Comparison of ENCODE assay signal across 9 mouse cellular contexts in the genomic region with DNA sequence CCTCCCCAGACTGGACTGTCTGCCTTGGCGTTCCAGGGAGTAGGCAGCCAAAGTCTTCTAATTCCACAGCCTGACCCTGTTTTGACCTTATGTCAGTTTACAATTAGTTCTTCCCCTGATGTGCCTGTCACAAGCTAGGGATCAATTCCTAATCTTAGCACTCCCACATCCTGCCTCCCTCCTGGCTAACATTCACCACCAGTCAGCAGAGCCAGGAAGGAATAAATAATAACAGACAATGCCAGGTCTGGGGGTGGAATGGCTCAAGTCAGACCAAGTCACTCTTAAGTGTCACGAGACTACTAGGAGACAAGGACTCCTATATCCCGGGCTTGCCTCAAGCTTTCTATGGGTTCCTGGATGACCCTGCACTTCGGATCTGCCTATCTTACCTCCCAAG. TPM values are rescaled to one million over a fixed set of nuclear protein-coding genes. Genes with fewer than 3 reads are reported as not detected.
A peak's percentile ranks its signal among the peaks of the same experiment; 100 is the strongest.
DNase-seq lines count a peak whose midpoint lies in the region; ATAC-seq and TF ChIP-seq lines count a peak whose summit lies in the region.
"Had no signal": no experiment of that assay in that cellular context is flagged by ENCODE, and none has a peak within 500 bp of the region (broad histone marks: within the 10 kb centered on the region; RNA-seq: fewer than 3 reads in every experiment).

No protein-coding gene starts in this region.

- peak overlapping the region; percentile 96 for H3K4me2 ChIP-seq in heart, embryonic 11.5 days
- peak overlapping the region; percentile 66; the same call in 1 of the 2 replicates for H3K4me2 ChIP-seq in forebrain, embryonic 15.5 days (replicated peaks)
- peak overlapping the region; percentile 85 for H3K4me2 ChIP-seq in limb, embryonic 12.5 days
- no peak overlapping the region for H3K4me2 ChIP-seq in myocyte (ENCODE audit: low read depth)

- no peak for TF ChIP-seq POLR2A in myocyte (IDR thresholded peaks at IDR 0.05; ENCODE audit: insufficient read length, low read depth)

- H3K27me3 ChIP-seq in heart, embryonic 11.5 days (ENCODE audit: control insufficient read depth, insufficient read depth, low read length) = no peaks in the 10 kb centered on the region
- no peaks in the 10 kb centered on the region for H3K27me3 ChIP-seq in forebrain, embryonic 15.5 days
- H3K27me3 ChIP-seq in limb, embryonic 12.5 days = no peaks in the 10 kb centered on the region
- H3K27me3 ChIP-seq in myocyte (ENCODE audit: control insufficient read depth, insufficient read depth, insufficient read length) = no peaks in the 10 kb centered on the region

- H3K79me2 ChIP-seq in myocyte (ENCODE audit: control insufficient read depth, insufficient read depth) = peaks cover 4% of the 10 kb centered on the region

- no peak for DNase-seq in heart, postnatal 25 days (ENCODE audit: low spot score)
- DNase-seq in frontal cortex, postnatal 36 days (ENCODE audit: low spot score in 2 of 2) = no peak
- no peak for DNase-seq in layer of hippocampus, postnatal 14 days (ENCODE audit: low spot score in 2 of 2)

- no peak overlapping the region for H3K27ac ChIP-seq in heart, embryonic 11.5 days (ENCODE audit: low read depth, low read length)
- no peak overlapping the region for H3K27ac ChIP-seq in forebrain, embryonic 15.5 days (replicated peaks)
- no peak overlapping the region for H3K27ac ChIP-seq in limb, embryonic 12.5 days

- H3ac ChIP-seq in myocyte (ENCODE audit: control insufficient read depth, insufficient read length) = no peak overlapping the region

- H3K9me3 ChIP-seq in heart, embryonic 11.5 days (replicated peaks; ENCODE audit: control insufficient read depth, low read length) = no peaks in the 10 kb centered on the region
- H3K9me3 ChIP-seq in forebrain, embryonic 15.5 days = no peaks in the 10 kb centered on the region
- no peaks in the 10 kb centered on the region for H3K9me3 ChIP-seq in limb, embryonic 12.5 days
- H3K9me3 ChIP-seq: G1E had no signal

- no peaks in the 10 kb centered on the region for H3K36me3 ChIP-seq in heart, embryonic 11.5 days (ENCODE audit: control insufficient read depth, insufficient read depth, low read length)
- H3K36me3 ChIP-seq in forebrain, embryonic 15.5 days = no peaks in the 10 kb centered on the region
- H3K36me3 ChIP-seq in limb, embryonic 12.5 days = no peaks in the 10 kb centered on the region
- H3K36me3 ChIP-seq in myocyte (ENCODE audit: control insufficient read depth, insufficient read depth) = no peaks in the 10 kb centered on the region

- no peak for ATAC-seq in heart, embryonic 11.5 days (replicated peaks; ENCODE audit: insufficient number of reproducible peaks, low FRiP score, low TSS enrichment)
- ATAC-seq in forebrain, embryonic 15.5 days (replicated peaks) = no peak
- no peak for ATAC-seq in limb, embryonic 12.5 days (ENCODE audit: insufficient number of reproducible peaks, insufficient read depth, low FRiP score, low TSS enrichment, low read depth)
- ATAC-seq in megakaryocyte progenitor cell, adult 5-6 weeks (replicated peaks; ENCODE audit: poor library complexity) = no peak

- peak overlapping the region; percentile 80; the same call in 1 of the 2 replicates for H3K4me3 ChIP-seq in heart, embryonic 11.5 days (ENCODE audit: low read depth, low read length)
- peak overlapping the region; percentile 77 for H3K4me3 ChIP-seq in forebrain, embryonic 15.5 days
- H3K4me3 ChIP-seq in limb, embryonic 12.5 days (replicated peaks) = peak overlapping the region; percentile 75; the same call in 1 of the 2 replicates
- H3K4me3 ChIP-seq in myocyte = peak overlapping the region; percentile 50

- intact Hi-C loops in heart, postnatal 25 days (cut with DNase I) = loop anchor here (5.0 kb wide), 1 partner anchor 217 kb away; no protein-coding TSS in a partner anchor

- H3K4me1 ChIP-seq in heart, embryonic 11.5 days (ENCODE audit: control insufficient read depth, insufficient read depth, low read length) = peaks cover 28% of the 10 kb centered on the region
- H3K4me1 ChIP-seq in forebrain, embryonic 15.5 days = peaks cover 47% of the 10 kb centered on the region
- peaks cover 45% of the 10 kb centered on the region for H3K4me1 ChIP-seq in limb, embryonic 12.5 days (replicated peaks)

- no peak overlapping the region for H3K9ac ChIP-seq in heart, embryonic 11.5 days (ENCODE audit: low read depth, low read length)
- H3K9ac ChIP-seq in forebrain, embryonic 15.5 days (replicated peaks) = no peak overlapping the region
- H3K9ac ChIP-seq in limb, embryonic 12.5 days (replicated peaks) = no peak overlapping the region; the same call in 1 of the 2 replicates

- WGBS in heart, embryonic 11.5 days (ENCODE audit: insufficient replicate concordance) = 22% methylated on average over 4 of the region's 4 CpGs
- WGBS in forebrain, embryonic 15.5 days = 38% methylated on average over 4 of the region's 4 CpGs
- WGBS in limb, embryonic 12.5 days = 19% methylated on average over 4 of the region's 4 CpGs

TF ChIP-seq in myocyte, 11 proteins besides CTCF, POLR2A, EP300 and RAD21:
- TF ChIP-seq USF1 (IDR thresholded peaks at IDR 0.05; ENCODE audit: low read depth) (no peak), TCF12 (IDR thresholded peaks at IDR 0.05; ENCODE audit: insufficient read depth, poor library complexity, severe bottlenecking) (no peak), E2F4 (IDR thresholded peaks at IDR 0.05; ENCODE audit: insufficient read depth) (no peak), MYOD1 (IDR thresholded peaks at IDR 0.05; ENCODE audit: control insufficient read depth in 1 of 3, insufficient read length in 2 of 3, low read depth in 2 of 3) (no peak), SRF (IDR thresholded peaks at IDR 0.05; ENCODE audit: control insufficient read depth, insufficient read length, low read depth) (no peak), MYOG (IDR thresholded peaks at IDR 0.05; ENCODE audit: control insufficient read depth in 1 of 3, insufficient read depth in 1 of 3, insufficient read length in 2 of 3, low read depth in 2 of 3) (no peak), POLR2AphosphoS2 (IDR thresholded peaks at IDR 0.05; ENCODE audit: insufficient read length, low read depth) (no peak), CEBPB (IDR thresholded peaks at IDR 0.05; ENCODE audit: insufficient read depth, poor library complexity, severe bottlenecking) (no peak), TCF3 (IDR thresholded peaks at IDR 0.05; ENCODE audit: insufficient read length, low read depth) (no peak), MAX (IDR thresholded peaks at IDR 0.05; ENCODE audit: low read depth) (no peak), REST (IDR thresholded peaks at IDR 0.05; ENCODE audit: insufficient read depth, insufficient read length) (no peak)

RNA-seq across cellular contexts. Expression of a gene that starts 20.8 kb away (rescaled TPM):
- polyA plus RNA-seq in heart, embryonic 11.5 days (2014; fragmentation: Nextera tagmentation; extraction: Ambion mirVana) = 3.8 and 5.7 TPM in 2 replicates
- total RNA-seq in heart, postnatal 25 days (2021) = 100 to 1,000 TPM; 161 to 169 TPM
- polyA plus RNA-seq in forebrain, embryonic 15.5 days (2015; fragmentation: Nextera tagmentation; extraction: Ambion mirVana) = 16.2 and 17.5 TPM in 2 replicates
- polyA plus RNA-seq in limb, embryonic 12.5 days (2016; fragmentation: Nextera tagmentation; extraction: Ambion mirVana) = 6.5 and 6.7 TPM in 2 replicates
- 4.6 TPM for polyA plus RNA-seq in myocyte (2012; fragmentation: generic; extraction: Trizol)
- total RNA-seq in layer of hippocampus, postnatal 14 days (2021) = 10 to 100 TPM; 21.4 to 23.1 TPM
- 3.8 and 5.3 TPM in 2 replicates for total RNA-seq in megakaryocyte progenitor cell, adult 5-6 weeks (2015)
- 5.8 and 7.8 TPM in 2 replicates for total RNA-seq in megakaryocyte progenitor cell, adult 5-6 weeks (2017)
